Mouse (Mus musculus) small intestine, adult 2 months (tissue): ENCODE data around the gene Zdhhc12.

Experiments used
- CTCF ChIP-seq: fragments of 200-500 bp; IDR thresholded peaks from 2 replicates; pipeline ENCODE4 v1.5.1; 2012; ENCODE audit warnings: low read depth, mild to moderate bottlenecking, control low read depth, inconsistent platforms, low read length, moderate library complexity, mixed read lengths; ENCODE audit not compliant: insufficient replicate concordance, insufficient read length; ENCODE audit errors: extremely low read depth
- POLR2A ChIP-seq: fragments of 200-500 bp; IDR thresholded peaks from 2 replicates; pipeline ENCODE4 v1.6.1; 2012; ENCODE audit warnings: low read depth, mild to moderate bottlenecking, control low read depth, inconsistent platforms, low read length, moderate library complexity

- TF ChIP-seq CTCF (no peak), POLR2A (no peak)
Observed at GRCm38 (mm10) chr2:30084113-30084512, 9.3 kb downstream of the Zdhhc12 start.
